Mouse (Mus musculus) hindbrain, embryonic 10.5 days (tissue): ENCODE measurements around the gene Nup205. TPM values are rescaled to one million over a fixed set of nuclear protein-coding genes. Genes with fewer than 3 reads are reported as not detected.

ENCODE experiments used
- DNase-seq: peaks from one replicate; pipeline ENCODE4 v3.0.0-alpha.2; 2017; ENCODE audit warnings: low spot score
- H3K27ac ChIP-seq: fragments of 300-500 bp; sonication (generic); 2 replicates; pipeline ENCODE4 v1.5.1; 2016; ENCODE audit warnings: mild to moderate bottlenecking, moderate library complexity
- H3K27me3 ChIP-seq: fragments of 300-500 bp; sonication (generic); 2 replicates; pipeline ENCODE4 v1.6.1; 2016; ENCODE audit warnings: mild to moderate bottlenecking; ENCODE audit not compliant: poor library complexity, insufficient read depth, severe bottlenecking
- H3K36me3 ChIP-seq: fragments of 300-500 bp; sonication (generic); 2 replicates; pipeline ENCODE4 v1.6.1; 2016; ENCODE audit warnings: mild to moderate bottlenecking, moderate library complexity
- H3K4me1 ChIP-seq: fragments of 300-500 bp; sonication (generic); replicated peaks from 2 replicates; pipeline ENCODE4 v1.6.1; 2016; ENCODE audit warnings: mild to moderate bottlenecking
- H3K4me3 ChIP-seq: fragments of 300-500 bp; sonication (generic); 2 replicates; pipeline ENCODE4 v1.5.1; 2016; ENCODE audit warnings: mild to moderate bottlenecking, moderate library complexity
- H3K9me3 ChIP-seq: fragments of 300-500 bp; sonication (generic); 2 replicates; pipeline ENCODE4 v1.6.1; 2016; ENCODE audit warnings: mild to moderate bottlenecking, moderate library complexity
- WGBS: fragments of 180-500 bp; shearing (Covaris S2); methylation state at CpG from one replicate; pipeline ENCODE4 v1.1.7; 2016; 5-methylcytosine and 5-hydroxymethylcytosine counted together
- polyA plus RNA-seq: library from polyadenylated mRNA; unstranded; fragments of >200 nt; fragmentation: Nextera tagmentation; extraction: Ambion mirVana; gene quantifications from 2 replicates; pipeline ENCODE4 v1.2.1, GENCODE M21; 2016

The Nup205 gene
- polyA plus RNA-seq, 1 experiment from 2014 or later = 41.3 TPM

DNA sequence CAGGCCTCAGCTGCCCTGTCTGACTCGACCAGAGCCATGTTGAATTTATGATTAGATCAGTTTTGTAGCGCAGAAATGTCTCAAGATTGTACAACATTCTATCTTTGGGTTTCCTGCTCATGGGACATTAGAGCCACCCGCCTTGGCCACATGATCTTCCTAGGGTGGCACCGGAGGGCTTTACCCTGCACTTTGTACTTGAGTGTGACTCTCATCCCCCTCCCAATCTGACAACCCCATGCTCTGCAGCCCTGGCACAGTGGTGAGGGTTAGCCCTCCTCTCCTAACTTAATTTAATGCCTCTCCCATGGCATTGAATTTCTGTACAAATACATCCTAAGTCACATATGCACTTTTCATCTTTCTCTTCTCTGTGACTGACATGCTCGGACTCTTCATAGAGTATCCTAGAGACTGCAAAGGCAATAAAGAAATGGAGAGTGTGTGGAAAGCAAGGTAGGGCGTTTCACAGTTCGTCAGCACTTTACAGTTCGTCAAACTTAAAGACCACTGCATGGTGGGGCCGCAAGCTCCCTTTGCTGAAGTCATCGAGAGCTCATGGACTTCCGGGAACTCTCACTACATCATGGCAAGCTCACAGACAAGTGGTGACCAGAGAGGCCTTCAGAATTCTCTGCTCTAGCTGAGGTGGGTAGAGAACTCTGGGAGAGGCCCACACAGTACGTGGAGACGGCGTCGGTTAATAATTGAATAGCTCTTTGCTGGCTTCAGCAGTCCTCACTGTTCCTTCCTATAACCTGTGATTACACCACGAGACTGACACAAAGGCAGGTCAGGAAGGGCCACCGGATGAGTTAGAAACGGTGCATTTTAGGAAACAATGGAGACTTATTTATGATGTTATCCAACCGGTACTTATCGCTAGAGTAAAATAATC lies 94.9 kb downstream of the Nup205 start:
- no peaks in the 10 kb centered on the region for H3K27me3 ChIP-seq
- no peak overlapping the region for H3K4me3 ChIP-seq
- 89% methylated on average over 20 of the region's 20 CpGs for WGBS
- no peak for DNase-seq
- no peaks in the 10 kb centered on the region for H3K9me3 ChIP-seq
- H3K27ac ChIP-seq = no peak overlapping the region
- H3K4me1 ChIP-seq = no peaks in the 10 kb centered on the region
- H3K36me3 ChIP-seq = 0 out of 2 replicates have a peak, but pooled peaks cover 7% of the 10 kb centered on the region

DNA sequence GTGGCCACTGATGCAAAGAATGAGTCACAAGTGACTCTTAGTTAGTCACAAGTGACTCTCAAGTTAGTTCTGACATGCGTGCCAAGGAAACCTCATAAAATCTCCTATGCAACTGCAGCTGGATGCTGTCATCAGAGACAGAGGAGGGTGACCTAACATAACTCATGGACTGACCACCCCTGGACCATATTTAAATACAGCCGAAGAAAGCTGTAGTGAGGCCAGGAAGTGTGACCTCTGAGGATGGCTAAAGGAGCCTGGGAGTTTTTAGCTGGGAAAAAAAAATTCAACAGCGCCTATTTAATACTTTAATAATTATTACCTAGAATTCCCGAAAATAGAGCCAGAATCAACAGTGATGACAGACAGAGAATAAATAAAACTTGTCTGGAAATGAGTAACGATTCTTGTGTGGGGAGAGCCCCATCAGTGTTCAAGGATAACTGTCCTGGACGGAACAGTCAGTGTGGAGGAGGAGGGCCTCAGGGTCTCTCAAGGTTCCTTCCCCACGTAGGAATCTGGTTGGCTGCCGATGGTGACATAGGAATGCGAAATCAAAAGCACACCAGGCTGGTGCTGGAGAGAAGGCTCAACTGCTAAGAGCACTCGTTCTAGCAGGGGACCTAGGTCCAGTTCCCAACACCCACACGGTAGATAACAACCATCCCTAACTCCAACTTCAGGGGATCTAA lies 96.3 kb downstream of the Nup205 start:
- Histone ChIP-seq H3K9me3 (no peaks in the 10 kb centered on the region), H3K27me3 (no peaks in the 10 kb centered on the region), H3K4me1 (peaks cover 5% of the 10 kb centered on the region; the same call in 1 of the 2 replicates), H3K36me3 (0 out of 2 replicates have a peak, but pooled peaks cover 6% of the 10 kb centered on the region), H3K27ac (no peak overlapping the region), H3K4me3 (no peak overlapping the region)
- DNase-seq = no peak
- WGBS = 85% methylated on average over 11 of the region's 11 CpGs

DNA sequence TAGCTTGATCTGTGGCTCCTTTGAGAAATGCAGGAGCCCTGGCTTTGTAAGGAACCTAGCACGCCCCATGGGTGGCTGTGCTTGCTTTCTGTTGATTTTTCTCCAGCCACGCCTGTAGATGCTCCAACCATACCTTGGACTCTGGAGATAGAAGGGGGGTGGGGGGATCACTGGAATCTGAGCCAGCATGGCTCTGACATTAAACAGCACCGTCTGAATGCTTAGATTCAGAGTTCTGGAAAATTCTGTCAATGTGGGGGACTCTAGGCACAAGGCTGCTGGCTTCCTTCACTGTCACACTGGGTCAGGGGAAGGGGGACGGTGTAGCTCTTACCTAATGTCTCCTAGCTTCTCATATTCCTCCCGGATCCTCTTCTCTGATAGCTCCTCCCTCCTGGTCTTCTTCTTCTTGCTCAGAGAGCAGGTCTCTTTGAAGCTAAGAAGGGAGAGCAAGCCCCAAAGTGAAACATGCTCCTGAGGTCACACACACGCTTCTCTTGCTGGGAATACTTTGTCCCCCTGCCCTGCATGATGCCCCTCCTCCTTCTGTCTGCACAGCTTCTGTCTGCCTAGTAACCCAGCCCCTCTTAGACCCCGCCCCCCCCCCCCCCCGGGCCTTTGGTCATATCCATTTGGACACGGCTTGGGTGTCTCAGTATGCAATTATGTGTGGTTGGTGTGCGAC lies 100.8 kb downstream of the Nup205 start:
- 68% methylated on average over 10 of the region's 10 CpGs for WGBS
- H3K27me3 ChIP-seq = no peaks in the 10 kb centered on the region
- no peak for DNase-seq
- peaks cover 5% of the 10 kb centered on the region; the same call in 1 of the 2 replicates for H3K4me1 ChIP-seq
- H3K36me3 ChIP-seq = no peaks in the 10 kb centered on the region
- no peak overlapping the region for H3K4me3 ChIP-seq
- no peak overlapping the region for H3K27ac ChIP-seq
- no peaks in the 10 kb centered on the region for H3K9me3 ChIP-seq

DNA sequence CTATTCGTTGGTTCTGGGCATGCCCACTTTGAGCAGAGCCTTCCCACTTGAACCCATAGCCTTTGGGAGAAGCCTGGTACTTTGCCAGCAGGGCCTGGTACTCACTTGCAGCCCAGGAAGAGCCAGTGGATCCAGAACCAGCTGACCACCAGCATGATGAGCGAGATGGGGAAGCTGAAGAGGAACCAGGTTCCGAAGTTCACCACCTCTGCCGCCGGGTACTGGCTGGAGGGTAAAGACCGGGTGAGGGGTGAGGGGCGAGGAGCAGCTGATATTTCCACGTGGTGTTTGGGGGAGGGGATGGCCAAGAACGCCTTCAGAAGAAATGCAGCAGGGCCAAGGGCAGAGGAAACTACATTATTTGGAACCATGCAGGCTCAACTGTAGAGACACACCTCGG lies 102.1 kb downstream of the Nup205 start:
- DNase-seq = no peak
- WGBS = 80% methylated on average over 10 of the region's 10 CpGs
- no peaks in the 10 kb centered on the region for H3K9me3 ChIP-seq
- no peaks in the 10 kb centered on the region for H3K36me3 ChIP-seq
- H3K27me3 ChIP-seq = no peaks in the 10 kb centered on the region
- H3K4me1 ChIP-seq = peaks cover 5% of the 10 kb centered on the region; the same call in 1 of the 2 replicates
- no peak overlapping the region for H3K27ac ChIP-seq
- no peak overlapping the region for H3K4me3 ChIP-seq

DNA sequence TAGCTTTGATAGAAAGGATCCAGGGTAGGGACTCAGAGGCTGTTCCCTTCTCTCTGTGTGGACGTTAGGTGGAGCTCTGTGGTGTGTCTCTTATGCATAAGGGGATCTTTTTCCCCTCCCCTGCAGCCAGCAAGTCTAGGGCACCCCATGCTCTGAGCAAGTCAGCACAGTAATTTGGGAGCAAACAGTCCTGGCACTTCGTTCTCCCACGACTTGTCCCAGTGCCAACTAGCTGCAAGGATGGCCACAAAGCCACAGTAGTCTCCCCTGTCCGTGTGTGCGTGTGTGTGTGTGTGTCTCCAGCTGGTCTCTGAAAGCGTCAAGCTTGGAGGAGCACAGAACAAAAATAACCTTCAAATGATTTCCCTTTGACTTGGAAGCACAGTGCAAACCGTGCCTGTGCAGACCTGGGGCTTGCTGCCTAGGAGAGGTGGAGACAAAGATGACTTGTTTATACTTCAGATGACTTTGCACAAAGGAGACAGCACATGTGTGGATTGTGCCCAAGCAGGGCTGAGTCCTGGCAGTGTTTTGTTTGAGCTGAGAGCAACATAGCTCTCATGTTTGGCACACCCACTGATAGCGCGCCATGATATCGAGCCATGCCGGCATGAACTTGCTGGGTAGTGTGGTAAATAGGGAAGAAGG lies 111.0 kb downstream of the Nup205 start:
- Histone ChIP-seq H3K4me3 (no peak overlapping the region), H3K27me3 (no peaks in the 10 kb centered on the region), H3K36me3 (no peaks in the 10 kb centered on the region), H3K27ac (peak overlapping the region; percentile 80), H3K4me1 (peaks cover 16% of the 10 kb centered on the region), H3K9me3 (no peaks in the 10 kb centered on the region)
- 80% methylated on average over 11 of the region's 11 CpGs for WGBS
- no peak for DNase-seq

DNA sequence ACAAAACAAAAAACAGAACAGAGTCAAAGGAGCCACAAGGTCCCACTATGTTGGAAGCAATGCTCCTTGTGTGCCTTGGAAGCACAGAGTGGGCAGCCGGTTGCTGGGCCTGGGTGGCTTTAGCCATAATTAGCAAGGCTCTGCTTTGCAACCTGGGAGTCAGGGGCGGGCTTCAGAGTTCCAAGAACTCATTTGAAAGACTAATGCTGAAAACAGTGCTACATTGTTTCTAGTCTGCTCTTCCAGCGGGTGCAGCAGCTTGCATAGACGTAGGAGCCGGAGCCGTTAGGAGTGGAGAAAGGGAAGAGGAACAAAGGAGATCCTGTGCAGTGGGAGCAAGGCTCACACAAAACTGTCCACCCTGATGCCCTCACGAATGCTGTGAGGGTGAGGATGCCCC lies 111.7 kb downstream of the Nup205 start:
- Histone ChIP-seq H3K9me3 (no peaks in the 10 kb centered on the region), H3K4me3 (no peak overlapping the region), H3K27ac (peak overlapping the region; percentile 80), H3K36me3 (no peaks in the 10 kb centered on the region), H3K4me1 (peaks cover 16% of the 10 kb centered on the region), H3K27me3 (no peaks in the 10 kb centered on the region)
- DNase-seq = peak; percentile 19
- 25% methylated on average over 7 of the region's 7 CpGs for WGBS

DNA sequence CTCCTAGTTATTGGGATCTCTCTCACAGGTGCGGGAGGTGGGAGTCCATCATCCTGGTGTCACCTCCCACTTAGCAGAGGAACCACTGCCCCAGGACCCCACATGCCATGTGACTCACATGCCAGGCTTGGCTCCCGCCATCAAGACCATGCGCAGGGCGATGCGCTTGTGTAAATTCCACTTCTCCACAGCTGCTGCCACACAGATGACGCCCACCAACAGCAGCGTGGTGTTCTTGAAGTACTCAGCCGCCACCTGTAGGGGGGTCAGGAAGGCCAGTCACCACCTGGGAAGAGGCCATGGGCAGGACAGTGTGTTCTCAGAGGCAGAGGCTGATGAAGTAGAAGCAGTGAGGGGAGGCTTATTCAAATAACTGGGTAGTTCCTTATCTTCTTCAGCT lies 112.5 kb downstream of the Nup205 start:
- H3K27me3 ChIP-seq = no peaks in the 10 kb centered on the region
- DNase-seq = no peak
- no peaks in the 10 kb centered on the region for H3K36me3 ChIP-seq
- WGBS = 91% methylated on average over 8 of the region's 8 CpGs
- H3K27ac ChIP-seq = peak overlapping the region; percentile 80; the same call in 1 of the 2 replicates
- no peaks in the 10 kb centered on the region for H3K9me3 ChIP-seq
- H3K4me3 ChIP-seq = no peak overlapping the region
- H3K4me1 ChIP-seq = peaks cover 16% of the 10 kb centered on the region

DNA sequence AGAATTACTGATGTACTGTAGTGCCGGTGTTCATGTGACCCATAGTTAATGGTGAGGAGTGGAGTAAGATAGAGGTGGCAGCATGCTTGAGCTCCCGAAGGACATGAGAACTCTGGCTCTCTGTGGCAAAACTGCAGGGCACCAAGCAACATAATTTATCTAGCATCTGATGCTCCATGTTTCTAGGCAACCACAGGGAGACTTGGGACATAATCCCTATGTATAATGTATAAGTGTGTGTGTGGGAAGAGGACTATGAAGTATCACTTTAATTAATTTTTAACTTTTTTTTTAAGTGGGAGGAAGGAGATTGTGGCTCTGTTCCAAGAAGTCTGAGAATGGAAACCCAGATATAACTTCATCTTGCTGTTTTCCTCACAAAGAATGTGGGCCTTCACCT lies 117.7 kb downstream of the Nup205 start:
- H3K4me3 ChIP-seq = no peak overlapping the region
- H3K9me3 ChIP-seq = no peaks in the 10 kb centered on the region
- 95% methylated on average over 2 of the region's 2 CpGs for WGBS
- H3K27ac ChIP-seq = no peak overlapping the region
- no peak for DNase-seq
- no peaks in the 10 kb centered on the region; the same call in 1 of the 2 replicates for H3K4me1 ChIP-seq
- no peaks in the 10 kb centered on the region for H3K36me3 ChIP-seq
- H3K27me3 ChIP-seq = no peaks in the 10 kb centered on the region

DNA sequence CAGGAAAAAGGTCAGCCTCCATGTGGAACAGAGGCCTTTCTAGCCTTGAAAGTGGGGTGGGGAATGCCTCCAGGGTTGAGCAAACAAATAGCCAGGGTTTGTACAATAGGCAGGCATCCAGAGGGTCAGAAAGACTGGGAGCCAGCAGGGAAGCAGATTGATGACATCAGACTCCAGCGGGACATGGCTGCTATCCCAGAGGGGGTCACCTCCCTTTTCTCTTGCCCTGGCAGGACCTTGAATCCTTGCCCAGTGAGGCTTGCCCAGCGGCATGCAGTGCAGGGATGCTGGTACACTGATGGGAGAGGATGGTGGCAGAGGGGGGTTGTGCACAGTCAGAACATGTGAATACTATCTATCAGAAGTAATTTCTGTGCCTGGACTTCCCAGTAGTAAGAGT lies 119.8 kb downstream of the Nup205 start:
- WGBS = 47% methylated on average over 2 of the region's 2 CpGs
- H3K9me3 ChIP-seq = no peaks in the 10 kb centered on the region
- H3K4me1 ChIP-seq = no peaks in the 10 kb centered on the region; the same call in 1 of the 2 replicates
- no peak overlapping the region for H3K27ac ChIP-seq
- no peaks in the 10 kb centered on the region for H3K27me3 ChIP-seq
- DNase-seq = no peak
- no peak overlapping the region for H3K4me3 ChIP-seq
- no peaks in the 10 kb centered on the region for H3K36me3 ChIP-seq

Other genes with a start within 250 kb of the Nup205 start
- 0.29 and 0.37 TPM in 2 replicates for gene Slc23a4, start 189.0 kb upstream of the Nup205 start, polyA plus RNA-seq
- gene Cnot4, start 43.7 kb upstream of the Nup205 start, polyA plus RNA-seq = 25.6 and 25.9 TPM in 2 replicates
- 0.56 and 0.72 TPM in 2 replicates for gene Slc13a4, start 130.7 kb downstream of the Nup205 start, polyA plus RNA-seq
- gene Fam180a, start 148.7 kb downstream of the Nup205 start, polyA plus RNA-seq = not detected in 2 replicates